Mouse (Mus musculus) Muller cell, postnatal 12 days (primary cell): ENCODE results near the gene Sphk1.
"Not testable (repeated sequence)": the region's sequence is repeated elsewhere in the genome, so short reads cannot be mapped to it uniquely, and the experiment has no call there.

Source experiments
- DNase-seq: peaks from one replicate; pipeline ENCODE4 v3.0.0-alpha.2; 2015; ENCODE audit errors: inconsistent ontology term

The Sphk1 gene

DNA sequence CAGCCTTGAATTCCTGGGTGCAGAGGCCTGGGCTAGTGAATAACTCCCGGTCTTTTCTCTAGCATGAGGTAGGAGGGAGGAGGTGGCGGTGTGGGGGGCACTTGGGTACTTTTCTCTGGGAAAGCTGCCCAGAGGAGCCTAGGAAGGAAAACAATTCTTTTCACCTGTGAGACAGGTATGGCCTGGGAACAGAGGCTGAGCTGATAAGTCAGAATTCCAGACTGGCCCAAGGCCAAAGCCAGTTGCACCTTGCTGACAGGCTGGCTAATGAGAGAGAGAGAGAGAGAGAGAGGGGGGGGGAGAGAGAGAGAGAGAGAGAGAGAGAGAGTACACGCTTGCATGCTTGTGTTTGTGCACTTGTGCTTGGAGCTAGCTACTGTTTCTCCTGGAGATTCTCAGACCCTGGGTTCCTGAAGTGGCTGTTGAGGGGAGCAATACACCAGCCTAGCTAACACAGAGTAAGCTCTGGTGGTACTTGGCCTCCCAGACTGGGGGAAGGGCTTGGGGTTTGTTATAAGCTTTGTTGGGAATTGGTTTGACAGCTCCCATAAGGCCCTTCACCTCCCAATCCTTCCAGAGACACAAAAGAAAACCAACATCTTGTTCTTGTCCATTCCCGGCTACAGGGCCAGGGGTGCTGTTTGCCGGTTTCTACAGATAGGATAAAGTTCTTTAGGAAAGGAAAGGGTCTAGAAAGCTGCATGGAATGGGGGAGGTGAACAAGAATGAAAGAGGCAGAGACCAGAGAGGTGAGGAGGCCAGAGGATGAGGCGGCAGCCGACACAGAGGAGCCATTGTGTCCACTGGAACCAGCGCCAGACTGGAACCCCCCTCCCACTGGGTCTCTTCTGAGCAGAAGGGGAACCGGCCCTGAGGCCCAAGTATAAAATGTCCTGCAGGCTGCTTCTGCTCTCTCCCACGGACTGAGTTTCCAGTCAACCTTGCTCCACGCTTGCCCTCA lies at the start of gene Sphk1:
Gene Sphk1 (plus strand): TSS at position 739 of the 961 bp plus-strand sequence.
- peak; percentile 89 for DNase-seq

DNA sequence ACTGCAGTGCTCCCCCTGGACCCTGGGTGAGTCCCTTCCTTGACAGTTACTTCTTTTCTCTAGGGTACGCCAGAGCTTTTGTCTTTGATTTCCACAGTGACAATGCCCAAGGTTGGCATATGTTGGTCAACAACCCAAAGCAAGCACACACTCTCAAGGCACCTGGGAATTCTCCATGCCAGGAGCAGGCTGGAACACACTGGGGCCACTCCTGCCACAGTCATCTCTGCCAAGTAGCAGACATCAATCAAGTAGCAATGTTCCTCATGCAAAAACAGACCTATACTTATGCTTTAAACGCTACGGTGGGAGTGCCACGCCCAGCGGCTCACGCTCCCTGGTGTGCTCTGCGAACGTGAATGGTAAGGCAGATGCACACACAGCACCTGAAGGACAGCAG lies 49.8 kb upstream of the Sphk1 start:
- no peak for DNase-seq

DNA sequence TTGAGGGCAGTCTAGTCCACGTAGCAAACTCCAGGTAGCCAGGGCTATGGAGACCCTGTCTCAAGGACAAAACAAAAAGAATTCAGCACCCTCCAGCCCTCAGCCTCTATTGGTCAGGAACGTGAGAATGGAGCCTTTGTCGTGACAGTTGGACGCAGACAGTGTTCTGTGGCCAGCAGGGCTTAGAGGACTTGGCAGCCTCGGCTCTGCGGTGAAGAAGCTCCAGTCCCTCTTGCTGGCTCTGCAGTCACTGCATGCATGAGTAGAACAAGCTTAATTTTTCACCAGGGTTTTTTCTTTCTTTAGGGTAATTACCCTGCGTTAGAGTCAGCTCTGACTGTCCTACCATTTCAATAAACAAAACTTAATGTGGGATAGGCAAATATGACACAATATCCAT lies 48.9 kb upstream of the Sphk1 start:
- peak; percentile 83 for DNase-seq

DNA sequence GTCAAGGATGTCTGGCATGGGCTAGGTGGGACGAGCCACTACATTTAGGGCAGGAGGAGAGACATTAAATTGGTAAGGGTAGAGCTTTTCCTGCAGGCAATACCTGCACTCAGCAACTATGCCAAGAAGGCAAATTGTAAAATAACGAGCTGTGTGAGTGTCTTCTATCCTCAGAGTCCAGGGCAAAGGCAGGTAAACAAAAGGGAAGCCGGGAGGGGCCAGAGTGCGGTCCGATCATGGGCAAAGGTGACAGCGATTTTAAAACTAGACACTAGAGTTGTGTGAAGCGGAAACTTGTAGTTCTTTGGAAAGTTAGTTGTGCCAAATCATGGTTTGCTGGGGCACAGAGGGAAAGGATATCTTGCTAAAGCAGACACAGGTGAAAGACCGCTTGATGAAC lies 46.5 kb upstream of the Sphk1 start:
- no peak for DNase-seq

DNA sequence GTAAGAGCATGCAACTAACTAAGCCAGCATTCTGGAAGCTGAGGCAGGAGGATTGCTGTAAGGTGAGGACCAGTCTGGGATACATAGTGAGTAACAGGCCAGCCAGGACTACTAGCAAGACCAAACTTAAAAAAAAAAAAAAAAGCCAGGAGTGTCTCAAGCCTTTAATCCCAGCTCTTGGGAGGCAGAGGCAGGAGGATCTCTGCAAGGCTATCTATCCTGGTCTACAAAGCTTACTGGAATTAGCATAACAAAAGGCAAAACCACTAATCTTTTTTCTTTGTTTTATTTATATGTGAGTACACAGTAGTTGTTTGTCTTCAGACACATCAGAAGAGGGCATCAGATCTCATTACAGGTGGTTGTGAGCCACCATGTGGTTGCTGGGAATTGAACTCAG lies 42.5 kb upstream of the Sphk1 start:
- DNase-seq = no peak

DNA sequence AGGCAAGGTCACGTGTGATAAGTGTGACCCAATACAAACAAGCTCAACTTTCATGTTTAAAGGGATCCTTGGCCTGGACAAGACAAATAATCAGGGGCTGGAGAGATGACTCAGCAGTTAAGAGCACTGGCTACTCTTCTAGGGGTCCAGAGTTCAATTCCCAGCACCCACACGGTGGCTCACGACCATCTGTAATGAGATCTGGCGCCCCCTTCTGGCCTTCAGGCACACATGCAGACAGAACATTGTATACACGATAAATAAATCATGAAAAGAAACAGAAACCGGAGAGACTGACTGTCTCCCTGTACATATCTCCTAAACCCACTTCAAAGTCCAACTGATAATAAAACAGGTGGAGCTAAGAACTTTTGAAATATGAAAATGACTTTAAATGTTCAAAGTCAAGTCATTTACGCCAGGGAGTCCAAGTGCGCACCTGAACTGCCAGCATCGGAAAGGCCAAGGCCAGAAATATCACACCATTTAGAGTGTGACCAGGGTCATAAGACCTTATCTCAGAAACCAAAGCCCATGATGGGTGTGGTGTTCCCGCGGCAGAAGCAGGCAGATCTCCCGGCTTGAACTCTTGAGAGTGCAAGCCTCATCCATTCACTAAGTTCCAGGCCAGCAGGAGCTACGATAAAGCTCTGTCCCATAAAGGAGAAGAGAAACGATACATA lies 41.9 kb upstream of the Sphk1 start:
- DNase-seq = no peak

DNA sequence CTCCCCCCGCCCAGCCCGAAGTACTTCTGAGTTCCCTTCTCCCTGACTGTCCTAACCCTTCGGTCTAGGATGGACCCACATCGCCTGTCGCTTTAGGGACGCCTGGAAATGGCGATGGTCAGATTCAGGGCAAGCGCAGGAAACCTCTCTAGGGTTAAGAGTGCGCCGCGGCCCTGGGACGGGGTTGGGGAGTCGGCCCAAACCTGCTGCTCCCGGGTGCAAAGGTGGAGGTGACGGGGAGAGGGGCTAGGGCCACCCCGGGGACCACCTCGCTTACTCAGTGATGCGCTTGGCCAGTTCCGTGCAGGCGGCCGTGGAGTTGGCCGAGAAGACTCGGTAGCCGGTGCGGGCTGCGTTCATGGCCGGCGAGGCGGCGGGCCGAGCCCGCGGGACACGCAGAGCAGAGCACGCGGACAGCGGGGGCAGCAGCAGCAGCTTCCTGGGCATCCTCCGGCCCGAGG lies 40.9 kb upstream of the Sphk1 start:
- no peak for DNase-seq

DNA sequence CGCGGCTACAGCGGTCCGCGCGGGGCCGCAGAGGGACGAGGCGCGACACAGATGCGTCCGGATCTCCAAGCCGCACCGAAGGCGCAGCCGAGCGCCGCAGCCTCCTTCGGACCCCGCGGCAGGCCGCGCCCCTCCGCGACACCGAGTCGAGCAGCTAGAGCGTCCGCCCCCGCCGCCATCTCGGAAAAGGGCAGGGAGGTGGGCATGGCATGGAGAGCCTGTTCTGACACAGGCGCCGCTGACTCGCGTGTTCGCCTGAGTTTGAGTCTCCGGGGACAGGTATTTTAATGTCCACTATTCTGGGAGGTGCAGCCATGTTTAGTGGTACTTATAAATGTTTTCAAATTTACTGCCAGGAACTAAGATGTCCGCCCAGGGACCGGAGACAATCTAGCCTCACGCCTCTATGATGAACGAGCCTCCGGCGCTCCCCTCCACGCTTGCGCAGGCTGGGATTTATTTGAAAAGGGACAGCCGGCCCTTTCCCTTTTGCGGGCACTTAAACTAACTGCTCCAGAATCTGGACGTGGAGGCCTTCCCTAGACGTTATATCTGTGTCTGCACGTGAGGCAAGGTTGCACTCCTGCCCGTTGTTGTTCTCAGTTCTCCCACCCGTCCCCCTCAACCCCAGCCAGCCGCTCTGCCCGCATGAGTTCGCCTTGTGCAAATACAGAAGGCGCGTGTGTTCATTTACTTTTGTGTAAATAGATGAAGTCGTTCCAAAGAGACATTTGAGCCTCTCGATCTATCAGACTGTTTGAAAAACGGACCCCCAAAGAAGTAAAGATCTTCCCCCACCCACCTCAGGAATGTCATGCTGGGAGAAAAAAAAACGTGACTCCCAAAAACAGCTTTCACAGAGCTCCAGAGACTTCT lies 40.3 kb upstream of the Sphk1 start:
- peak; percentile 95 for DNase-seq

DNA sequence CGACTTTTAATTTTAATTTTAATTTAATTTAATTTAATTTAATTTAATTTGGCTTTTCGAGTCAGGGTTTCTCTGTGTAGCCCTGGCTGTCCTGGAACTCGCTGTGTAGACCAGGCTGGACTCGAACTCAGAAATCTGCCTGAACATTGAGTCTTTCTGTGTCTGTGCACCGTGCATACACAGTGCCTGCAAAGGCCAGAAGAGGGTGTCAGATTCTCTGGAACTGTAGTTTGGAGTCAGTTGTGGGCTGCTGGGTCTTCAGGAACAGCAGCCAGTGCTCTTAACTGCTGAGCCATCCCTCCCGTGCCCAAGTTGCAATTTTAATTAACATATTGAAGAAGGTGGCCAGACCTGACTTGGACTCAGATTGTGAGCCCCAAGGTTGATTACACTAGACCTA lies 39.4 kb upstream of the Sphk1 start:
- DNase-seq = no peak

DNA sequence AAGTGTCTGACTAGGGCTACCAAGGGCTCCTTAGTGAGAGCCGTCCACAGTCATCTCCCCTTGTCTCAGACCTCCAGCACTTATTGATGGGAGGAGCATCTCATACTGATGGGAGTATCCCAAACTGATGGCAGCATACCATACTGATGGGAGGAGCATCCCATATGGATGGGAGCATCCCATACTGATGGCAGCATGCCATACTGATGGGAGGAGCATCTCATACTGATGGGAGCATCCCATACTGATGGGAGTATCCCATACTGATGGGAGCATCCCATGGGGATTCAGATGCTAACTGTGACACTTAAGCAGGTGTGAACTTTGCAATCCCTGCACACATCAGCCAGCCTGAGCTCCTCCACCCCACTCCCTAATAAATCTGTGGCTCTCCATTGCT lies 38.2 kb upstream of the Sphk1 start:
- not testable (repeated sequence) for DNase-seq

DNA sequence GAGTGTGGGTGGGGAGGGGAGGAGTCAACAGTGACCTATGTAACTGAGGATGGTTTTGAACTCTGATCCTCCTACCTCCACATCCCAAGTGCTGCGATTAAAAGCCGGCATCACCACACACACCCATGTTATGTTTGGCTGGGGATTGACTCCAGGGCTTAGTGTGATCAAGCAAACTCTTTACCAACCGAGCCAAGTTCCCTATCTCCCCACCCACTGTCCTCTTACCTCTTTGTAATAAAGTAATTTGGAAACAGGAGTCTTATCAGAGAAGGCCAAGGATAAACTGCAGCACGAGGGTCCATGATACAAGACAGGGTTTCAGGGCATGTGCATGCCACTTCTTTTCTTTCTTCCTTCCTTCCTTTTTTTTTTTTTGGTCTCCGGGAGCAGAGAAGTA lies 37.5 kb upstream of the Sphk1 start:
- DNase-seq = no peak

DNA sequence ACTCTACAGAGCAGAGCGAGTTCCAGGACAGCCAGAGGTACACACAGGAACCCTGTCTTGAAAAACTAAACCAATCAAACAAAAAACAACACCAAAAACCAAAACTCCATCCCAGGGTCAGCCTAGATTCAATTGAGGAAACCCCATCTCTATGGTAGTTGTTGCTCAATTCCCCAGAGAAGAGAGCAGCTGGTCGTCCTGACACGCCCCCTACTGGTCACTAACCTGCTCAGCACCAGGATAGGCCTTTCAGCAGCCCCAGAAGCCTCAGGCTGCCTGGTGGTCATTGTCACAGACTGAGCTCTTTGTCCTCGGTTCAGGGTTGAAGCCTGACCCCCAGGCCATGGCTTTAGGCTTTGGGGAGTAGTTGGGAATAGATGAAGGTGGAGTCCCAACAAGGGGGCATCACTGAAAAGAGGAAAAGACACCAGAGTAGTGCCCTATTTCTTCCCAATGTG lies 36.9 kb upstream of the Sphk1 start, which contains the start of gene Prpsap1:
Gene Prpsap1 (minus strand): TSS at position 408 of the 458 bp plus-strand sequence.
- DNase-seq = peak; percentile 38

DNA sequence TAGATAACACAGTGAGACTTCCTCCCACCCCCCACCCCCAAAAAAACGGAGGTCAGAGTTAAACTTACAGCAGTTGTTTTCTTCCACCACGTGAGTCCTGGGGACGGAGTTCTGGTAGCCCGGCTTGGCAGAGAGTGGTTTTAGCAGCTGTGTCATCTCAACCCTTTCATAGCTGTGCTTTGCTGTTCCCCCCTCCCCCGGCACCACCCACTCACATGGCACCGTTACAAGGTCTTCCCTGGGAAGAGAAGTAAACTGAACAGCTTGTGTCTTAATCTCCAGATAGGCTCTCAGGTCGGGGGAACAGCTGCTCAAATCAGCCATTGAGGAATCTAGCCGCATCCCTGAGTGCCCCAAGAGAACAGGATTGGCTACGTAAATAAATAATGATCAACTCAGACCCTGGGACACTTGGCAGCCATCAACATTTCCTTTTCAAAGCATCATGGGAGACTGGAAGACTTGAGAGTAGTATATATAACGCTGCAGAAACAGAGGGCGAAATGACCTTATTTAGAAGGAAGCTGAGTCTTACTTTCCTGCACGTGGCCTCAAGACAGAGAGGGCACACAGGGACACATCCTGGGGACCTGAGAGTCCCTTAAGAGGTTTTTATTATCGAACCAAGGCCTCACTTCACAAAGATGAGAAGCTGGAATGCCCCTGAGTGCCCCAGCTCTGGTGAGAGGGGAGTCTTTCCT lies 36.1 kb upstream of the Sphk1 start:
- DNase-seq = peak; percentile 87

DNA sequence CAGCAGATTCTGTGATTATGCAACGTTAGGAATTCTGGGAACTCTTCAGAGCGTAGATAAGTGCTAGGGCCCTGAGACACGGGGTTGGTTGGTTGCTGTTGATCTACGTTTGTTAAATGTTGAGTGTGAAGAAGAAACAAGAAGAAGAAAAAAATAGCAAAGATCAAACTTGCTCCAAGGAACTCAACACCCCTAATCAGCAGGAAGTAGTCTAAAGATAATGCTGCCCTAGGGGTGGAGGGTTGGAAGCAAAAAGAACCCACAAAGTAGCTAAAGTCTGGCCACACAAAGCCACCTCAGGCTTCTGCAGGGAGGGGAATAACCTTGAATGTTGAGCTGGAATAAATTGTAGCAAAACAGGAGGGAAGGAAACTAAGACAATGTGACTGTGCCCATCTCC lies 33.4 kb upstream of the Sphk1 start:
- DNase-seq = no peak

DNA sequence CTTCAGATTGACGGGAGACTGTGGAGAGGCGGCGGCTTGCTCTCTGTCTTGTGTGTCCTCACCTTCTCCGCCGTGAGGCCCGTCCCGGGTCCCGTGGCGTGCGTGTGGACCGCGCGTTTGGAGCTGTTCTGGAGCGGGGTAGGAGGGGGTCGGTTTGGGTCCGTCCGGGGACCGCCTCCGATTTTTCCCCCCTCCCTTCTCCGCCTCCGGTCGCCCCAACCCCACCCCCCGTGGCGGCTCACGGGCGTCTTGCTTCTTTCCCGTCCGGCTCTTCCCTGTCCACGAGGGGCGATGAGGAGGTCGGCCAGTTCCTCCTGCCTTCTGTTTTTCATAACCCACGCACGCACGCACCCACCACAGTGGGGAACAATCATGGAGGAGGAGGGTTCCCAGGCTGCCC lies 32.1 kb upstream of the Sphk1 start:
- no peak for DNase-seq

DNA sequence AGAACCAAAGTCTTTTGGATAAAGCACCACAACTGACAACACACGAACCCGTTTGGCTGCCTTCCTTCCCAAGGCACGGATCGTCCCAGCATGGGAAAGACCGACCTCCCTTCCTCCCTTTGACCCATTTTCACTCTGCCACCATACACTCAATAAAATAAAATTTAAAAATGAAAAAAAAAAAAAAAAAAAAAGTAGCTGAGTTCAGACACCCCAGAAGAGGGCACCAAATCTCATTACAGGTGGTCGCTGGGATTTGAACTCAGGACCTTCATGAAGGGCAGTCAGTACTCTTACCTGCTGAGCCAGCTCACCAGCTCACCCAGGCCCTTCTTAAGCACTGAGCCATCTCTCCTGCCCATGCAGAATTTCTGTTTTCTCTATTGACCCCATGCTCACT lies 31.7 kb upstream of the Sphk1 start:
- no peak for DNase-seq

DNA sequence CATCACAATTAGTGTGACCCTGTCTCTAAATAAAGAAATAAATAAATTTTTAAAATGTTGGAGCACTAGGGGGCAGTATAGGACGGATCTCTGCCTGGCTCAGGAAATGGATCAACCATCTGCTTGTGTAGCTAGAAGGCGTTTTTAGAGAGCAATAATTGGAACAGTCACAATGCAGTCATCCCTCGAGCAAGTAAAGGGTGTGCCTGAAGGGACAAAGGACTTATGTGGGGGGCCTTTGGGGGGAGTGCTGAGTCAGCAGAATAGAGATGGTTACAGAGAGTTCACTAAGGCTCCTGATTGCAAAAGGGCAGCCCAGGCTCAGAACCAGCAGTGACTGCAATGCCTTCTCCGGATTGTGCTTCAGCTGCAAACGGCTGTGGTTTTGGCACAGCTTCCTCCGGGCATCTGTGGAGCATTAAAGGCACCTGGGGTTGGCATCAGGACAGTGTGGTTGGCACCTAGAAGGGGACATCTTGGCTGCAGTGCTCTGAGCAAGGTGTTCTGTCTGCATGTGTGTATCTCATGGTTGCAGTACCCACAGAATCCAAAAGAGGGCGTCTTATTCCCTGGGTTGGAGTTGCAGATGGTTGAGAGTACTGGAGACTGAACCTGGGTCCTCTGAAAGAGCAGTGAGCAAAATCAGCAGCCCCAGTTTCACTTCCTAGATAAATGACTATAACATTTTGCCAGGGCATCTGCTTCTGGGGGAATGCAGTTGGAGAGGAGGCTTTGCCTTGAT lies 29.5 kb upstream of the Sphk1 start:
- DNase-seq = peak; percentile 82

DNA sequence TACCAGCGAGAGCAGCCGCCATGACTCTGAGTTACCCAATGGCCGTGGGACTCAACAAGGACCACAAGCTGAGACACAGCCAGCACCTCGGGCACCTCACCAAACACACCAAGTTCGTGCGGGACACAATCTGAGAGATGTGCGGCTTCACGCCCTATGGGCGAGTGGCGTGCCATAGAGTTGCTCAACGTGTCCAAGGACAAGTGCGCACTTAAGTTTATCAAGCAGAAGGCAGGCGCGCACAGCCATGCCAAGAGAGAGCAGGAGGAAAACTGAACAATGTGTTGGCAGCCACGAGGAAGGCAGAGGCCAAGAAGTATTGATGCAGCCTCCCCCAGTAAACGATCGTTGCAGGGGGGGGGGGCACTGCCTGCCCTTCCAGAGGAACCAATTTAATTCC lies 26.2 kb upstream of the Sphk1 start:
- no peak for DNase-seq

DNA sequence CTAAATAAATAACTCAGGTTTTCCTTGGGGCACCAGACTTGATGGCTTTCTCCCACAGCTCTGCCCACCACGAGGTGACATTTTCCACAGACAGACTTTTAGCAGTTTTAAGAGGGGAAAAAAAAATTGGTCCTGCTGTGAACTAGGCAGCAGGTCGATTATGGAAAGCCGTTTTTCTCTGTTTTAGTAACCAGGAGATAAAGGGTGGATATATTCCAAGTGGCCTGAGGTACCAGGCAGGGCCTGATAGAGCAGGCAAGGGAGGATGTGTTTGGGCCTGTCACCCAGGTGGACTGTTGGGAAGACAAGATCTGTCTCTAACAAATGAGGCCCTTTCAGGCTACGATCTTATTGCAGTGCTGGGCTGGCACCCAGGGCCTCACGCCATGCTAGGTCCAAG lies 25.2 kb upstream of the Sphk1 start:
- no peak for DNase-seq

DNA sequence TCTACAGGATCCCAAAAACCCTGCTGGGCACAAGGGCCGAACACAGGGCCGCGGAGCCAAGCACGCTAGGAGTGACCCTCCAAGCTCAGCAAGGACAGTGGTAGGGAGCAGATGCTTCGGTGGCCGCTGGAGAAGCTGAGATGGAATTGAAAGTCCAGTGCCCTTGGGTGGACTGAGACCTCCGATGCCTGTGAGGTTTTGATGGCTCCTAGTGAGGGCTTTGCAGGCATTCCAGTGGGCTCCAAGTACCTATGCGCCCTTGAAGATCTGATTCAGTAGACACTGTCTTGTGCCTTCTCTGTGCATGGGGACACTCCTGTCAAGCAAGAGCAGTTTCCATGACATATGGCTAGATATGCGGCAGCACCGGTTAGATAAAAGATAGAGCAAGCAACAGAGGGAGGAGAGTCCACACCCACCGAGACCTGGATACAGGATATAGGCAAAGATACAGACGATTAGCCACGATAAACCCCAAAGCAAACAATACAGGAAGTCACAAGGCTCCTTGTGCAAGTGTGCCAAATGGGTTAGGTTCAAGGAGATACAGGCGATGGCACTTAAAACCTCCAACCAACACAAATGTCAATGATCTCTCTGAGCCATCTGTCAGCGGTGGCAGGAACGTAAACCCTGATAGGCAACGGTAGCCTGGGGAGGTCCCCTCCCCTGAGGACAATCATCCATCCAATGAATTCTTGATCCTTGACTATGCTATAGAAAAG lies 24.4 kb upstream of the Sphk1 start:
- no peak for DNase-seq
